Mouse (Mus musculus): Measurements from ENCODE around the gene Senp8. TPM values are rescaled to one million over a fixed set of nuclear protein-coding genes. Genes with fewer than 3 reads are reported as not detected.
"Not testable (repeated sequence)": the region's sequence is repeated elsewhere in the genome, so short reads cannot be mapped to it uniquely, and the experiment has no call there.

Gene Senp8
- polyA plus RNA-seq (2012; rRNA removed) (1.4 and 1.8 TPM in 2 replicates), polyA plus RNA-seq (2014; fragmentation: Nextera tagmentation; extraction: Ambion mirVana) (3.1 and 4.0 TPM in 2 replicates)

- peaks cover 12 to 16% of the 10 kb centered on the region in 2 experiments for H3K4me1 ChIP-seq (replicated peaks; ENCODE audit: control insufficient read depth in 2 of 2, insufficient read depth in 2 of 2, low read length in 1 of 2)
- peak within 1 kb of the TSS; percentile 94 for H3K4me2 ChIP-seq (ENCODE audit: low read depth)
- peak within 1 kb of the TSS; percentile 79 for H3K9ac ChIP-seq (replicated peaks)
- TF ChIP-seq CTCF (IDR thresholded peaks at IDR 0.05; ENCODE audit: low read depth) (0 out of 2 replicates have a peak, but pooled peaks have one; percentile 9), EP300 (IDR thresholded peaks at IDR 0.05; ENCODE audit: low read depth) (no peak)
- peak; percentile 95 to 97 (median 96) for DNase-seq (ENCODE audit: low read depth in 3 of 3, low spot score in 3 of 3)
- H3K27ac ChIP-seq, result peak within 1 kb of the TSS; percentile 80
- H3K36me3 ChIP-seq (replicated peaks; ENCODE audit: control insufficient read depth, insufficient read depth, low read depth), result no peaks in the 10 kb centered on the region
- WGBS (ENCODE audit: insufficient replicate concordance), result under 1% methylated on average over 59 of the region's 59 CpGs
- peak; percentile 90 for ATAC-seq (ENCODE audit: insufficient read depth)
- peak within 1 kb of the TSS; percentile 86 to 94 for H3K4me3 ChIP-seq (ENCODE audit: insufficient read depth in 1 of 2, low read depth in 2 of 2, low read length in 2 of 2)
- no peaks in the 10 kb centered on the region for H3K9me3 ChIP-seq (ENCODE audit: control insufficient read depth, low read length)
- no peaks in the 10 kb centered on the region for H3K27me3 ChIP-seq (ENCODE audit: control insufficient read depth, insufficient read depth, low read length)
Observed at GRCm38 (mm10) chr9:59750267-59751065, at the start of gene Senp8, which contains the start of gene Myo9a. Gene Senp8, minus strand, starts transcription at chr9:59750710. Gene Myo9a, plus strand, starts transcription at chr9:59750896.

GRCm38 (mm10) chr9:59766966-59767461 lies 16.5 kb upstream of the Senp8 start:
- not testable (repeated sequence) for ATAC-seq (ENCODE audit: insufficient read depth); H3K4me1 ChIP-seq (replicated peaks; ENCODE audit: control insufficient read depth in 2 of 2, insufficient read depth in 2 of 2, low read length in 1 of 2); H3K27ac ChIP-seq; H3K4me3 ChIP-seq (ENCODE audit: insufficient read depth in 1 of 2, low read depth in 2 of 2, low read length in 2 of 2); H3K9me3 ChIP-seq (ENCODE audit: control insufficient read depth, low read length); H3K9ac ChIP-seq (replicated peaks); H3K4me2 ChIP-seq (ENCODE audit: low read depth); DNase-seq (ENCODE audit: low read depth in 3 of 3, low spot score in 3 of 3); H3K36me3 ChIP-seq (replicated peaks; ENCODE audit: control insufficient read depth, insufficient read depth, low read depth); H3K27me3 ChIP-seq (ENCODE audit: control insufficient read depth, insufficient read depth, low read length)
- 80% methylated on average over 11 of the region's 13 CpGs for WGBS (ENCODE audit: insufficient replicate concordance)

GRCm38 (mm10) chr9:59760515-59760914 lies 10.0 kb upstream of the Senp8 start:
- no peak for DNase-seq (ENCODE audit: low read depth in 3 of 3, low spot score in 3 of 3)
- Histone ChIP-seq H3K9me3 (ENCODE audit: control insufficient read depth, low read length) (no peaks in the 10 kb centered on the region), H3K36me3 (replicated peaks; ENCODE audit: control insufficient read depth, insufficient read depth, low read depth) (no peaks in the 10 kb centered on the region), H3K9ac (replicated peaks) (no peak overlapping the region), H3K4me3 (ENCODE audit: insufficient read depth in 1 of 2, low read depth in 2 of 2, low read length in 2 of 2) (no peak overlapping the region), H3K27me3 (ENCODE audit: control insufficient read depth, insufficient read depth, low read length) (no peaks in the 10 kb centered on the region), H3K4me1 (replicated peaks; ENCODE audit: control insufficient read depth in 2 of 2, insufficient read depth in 2 of 2, low read length in 1 of 2) (no peaks in the 10 kb centered on the region), H3K27ac (no peak overlapping the region), H3K4me2 (ENCODE audit: low read depth) (no peak overlapping the region)
- peak; percentile 36; the same call in 1 of the 2 replicates for TF ChIP-seq CTCF (IDR thresholded peaks at IDR 0.05; ENCODE audit: low read depth)
- TF ChIP-seq EP300 (IDR thresholded peaks at IDR 0.05; ENCODE audit: low read depth), result no peak
- ATAC-seq (ENCODE audit: insufficient read depth), result no peak
- 43% methylated on average over 3 of the region's 3 CpGs for WGBS (ENCODE audit: insufficient replicate concordance)

- not testable (repeated sequence) for H3K9ac ChIP-seq (replicated peaks); H3K4me3 ChIP-seq (ENCODE audit: insufficient read depth in 1 of 2, low read depth in 2 of 2, low read length in 2 of 2); H3K27ac ChIP-seq; H3K4me1 ChIP-seq (replicated peaks; ENCODE audit: control insufficient read depth in 2 of 2, insufficient read depth in 2 of 2, low read length in 1 of 2); H3K27me3 ChIP-seq (ENCODE audit: control insufficient read depth, insufficient read depth, low read length); DNase-seq (ENCODE audit: low read depth in 3 of 3, low spot score in 3 of 3); ATAC-seq (ENCODE audit: insufficient read depth); H3K9me3 ChIP-seq (ENCODE audit: control insufficient read depth, low read length); H3K36me3 ChIP-seq (replicated peaks; ENCODE audit: control insufficient read depth, insufficient read depth, low read depth); H3K4me2 ChIP-seq (ENCODE audit: low read depth)
- 81% methylated on average over 2 of the region's 3 CpGs for WGBS (ENCODE audit: insufficient replicate concordance)
Observed at GRCm38 (mm10) chr9:59757016-59757415, 6.5 kb upstream of the Senp8 start.

- H3K4me3 ChIP-seq (ENCODE audit: insufficient read depth in 1 of 2, low read depth in 2 of 2, low read length in 2 of 2), result no peak overlapping the region
- no peak overlapping the region for H3K27ac ChIP-seq
- WGBS (ENCODE audit: insufficient replicate concordance), result 35% methylated on average over 2 of the region's 2 CpGs
- no peaks in the 10 kb centered on the region for H3K9me3 ChIP-seq (ENCODE audit: control insufficient read depth, low read length)
- TF ChIP-seq CTCF (IDR thresholded peaks at IDR 0.05; ENCODE audit: low read depth) (no peak), EP300 (IDR thresholded peaks at IDR 0.05; ENCODE audit: low read depth) (no peak)
- ATAC-seq (ENCODE audit: insufficient read depth), result no peak
- H3K27me3 ChIP-seq (ENCODE audit: control insufficient read depth, insufficient read depth, low read length), result no peaks in the 10 kb centered on the region
- no peak overlapping the region for H3K9ac ChIP-seq (replicated peaks)
- no peak overlapping the region for H3K4me2 ChIP-seq (ENCODE audit: low read depth)
- H3K4me1 ChIP-seq (replicated peaks; ENCODE audit: control insufficient read depth in 2 of 2, insufficient read depth in 2 of 2, low read length in 1 of 2), result peaks cover 2 to 3% of the 10 kb centered on the region in 2 experiments; a peak in 3 of 4 replicates
- H3K36me3 ChIP-seq (replicated peaks; ENCODE audit: control insufficient read depth, insufficient read depth, low read depth), result no peaks in the 10 kb centered on the region
- no peak for DNase-seq (ENCODE audit: low read depth in 3 of 3, low spot score in 3 of 3)
Observed at GRCm38 (mm10) chr9:59755199-59755598, 4.7 kb upstream of the Senp8 start.

All from liver, embryonic 14.5 days (tissue).